Mouse (Mus musculus): ENCODE measurements around the gene Igf1r. TPM values are rescaled to one million over a fixed set of nuclear protein-coding genes. Genes with fewer than 3 reads are reported as not detected.

Gene Igf1r
- polyA plus RNA-seq, 1 experiment from 2014 or later = 58.8 TPM

DNA sequence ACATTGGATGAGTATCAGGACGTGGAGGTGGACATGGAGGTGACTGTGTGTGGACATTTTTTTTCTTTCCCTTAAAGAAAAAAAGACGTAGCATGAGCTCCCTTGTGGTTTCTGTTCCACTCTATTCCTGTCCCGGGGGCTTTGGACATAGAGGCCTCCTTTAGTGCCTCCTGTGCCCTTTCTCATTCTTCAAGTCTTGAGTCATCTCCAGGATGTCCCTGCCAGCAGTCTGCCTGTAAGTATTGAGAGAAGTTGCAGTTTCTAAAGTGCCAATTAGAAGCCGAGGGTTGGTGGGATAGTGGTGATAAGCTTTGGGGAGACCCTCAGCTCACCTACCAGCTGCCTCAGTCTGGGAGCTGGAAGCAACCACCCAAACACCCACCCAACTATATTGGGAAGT is 92.0 kb downstream of the Igf1r start:
- in situ Hi-C loops (cut with MboI; ENCODE audit: low pct_unique_long_range_greater_than_20kb) = no loop called here
- DNase-seq (ENCODE audit: low read depth, low spot score) (no peak), ATAC-seq (no peak)
- TF ChIP-seq CTCF (IDR thresholded peaks at IDR 0.05) = no peak
- no peaks in the 10 kb centered on the region for H3K27me3 ChIP-seq
- ChIA-PET POLR2A (interaction anchor here (1.2 kb wide), 1 partner anchor 17 kb away, joined by 5 read pairs; no protein-coding TSS in a partner anchor), CTCF (interaction anchor here (1.1 to 3.3 kb wide), 4 partner anchors 11 to 241 kb away, joined by 3 to 15 read pairs (median 3); no protein-coding TSS in a partner anchor)

DNA sequence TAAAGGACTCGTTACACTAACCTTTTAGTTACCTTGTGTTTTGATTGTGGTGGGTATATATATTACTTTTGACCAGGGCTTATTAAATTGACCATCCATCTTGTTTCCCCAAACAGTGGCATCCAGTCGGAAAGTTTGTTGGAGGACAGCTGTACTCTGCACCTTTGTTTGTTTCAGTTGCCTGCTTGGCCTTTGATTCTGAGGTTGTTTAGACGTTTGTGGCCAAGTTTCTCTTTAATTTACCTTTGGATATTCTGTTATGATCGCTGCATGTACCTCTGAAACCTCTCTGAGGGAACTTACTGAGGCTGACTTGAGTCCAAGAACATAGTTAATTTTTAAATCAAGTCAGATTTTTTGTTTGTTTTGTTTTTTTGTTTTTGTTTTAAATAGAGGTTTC is 94.5 kb downstream of the Igf1r start:
- no peaks in the 10 kb centered on the region for H3K27me3 ChIP-seq
- ATAC-seq (no peak), DNase-seq (ENCODE audit: low read depth, low spot score) (no peak)
- ChIA-PET CTCF (no interaction called here), POLR2A (no interaction called here)
- TF ChIP-seq CTCF (IDR thresholded peaks at IDR 0.05) = no peak
- in situ Hi-C loops (cut with MboI; ENCODE audit: low pct_unique_long_range_greater_than_20kb) = no loop called here

DNA sequence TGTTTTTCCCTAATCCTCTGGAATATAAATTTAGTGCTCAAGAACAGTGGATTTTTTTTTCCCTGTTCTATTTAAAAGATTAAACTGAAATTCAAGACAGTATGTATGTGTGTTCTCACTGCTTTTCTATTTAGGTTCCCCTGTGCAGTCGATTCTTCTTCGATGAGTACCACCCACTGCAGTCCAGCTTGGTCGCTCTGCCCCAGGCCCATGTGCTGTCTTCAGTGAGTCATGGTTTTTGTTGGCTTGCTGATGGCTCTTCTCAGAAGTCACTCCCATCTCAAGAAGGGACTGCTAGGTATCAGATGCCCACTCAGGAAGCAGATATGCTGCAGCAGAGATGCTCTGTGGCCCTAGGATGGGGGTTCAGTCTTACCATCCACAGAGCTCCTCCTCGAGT is 95.9 kb downstream of the Igf1r start:
- no peak for TF ChIP-seq CTCF (IDR thresholded peaks at IDR 0.05)
- in situ Hi-C loops (cut with MboI; ENCODE audit: low pct_unique_long_range_greater_than_20kb) = no loop called here
- H3K27me3 ChIP-seq = no peaks in the 10 kb centered on the region
- ATAC-seq (peak; percentile 4), DNase-seq (ENCODE audit: low read depth, low spot score) (no peak)
- CTCF ChIA-PET = interaction anchor here (1.9 kb wide), 1 partner anchor 10 kb away, joined by 4 read pairs; no protein-coding TSS in a partner anchor
- POLR2A ChIA-PET = no interaction called here

DNA sequence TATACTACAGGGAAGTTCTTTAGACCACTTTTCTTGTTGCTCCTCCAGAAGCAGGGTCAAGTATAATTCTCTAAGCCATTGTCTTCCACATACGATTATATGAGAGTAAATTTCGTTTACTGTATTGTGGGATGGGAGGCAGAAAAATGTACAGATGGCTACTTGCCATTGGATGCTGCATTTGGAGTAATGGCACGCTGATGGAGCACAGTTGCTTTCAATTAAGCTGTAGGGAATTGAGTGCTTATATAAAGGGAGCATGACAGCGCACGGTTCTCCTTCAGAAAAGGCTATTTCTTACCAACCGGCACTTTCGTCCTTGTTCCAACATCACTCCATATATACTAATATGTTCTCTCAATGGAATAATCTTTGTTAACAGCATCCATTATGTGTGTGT is 96.4 kb downstream of the Igf1r start:
- ChIA-PET CTCF (interaction anchor here (1.9 kb wide), 1 partner anchor 9 kb away, joined by 4 read pairs; no protein-coding TSS in a partner anchor), POLR2A (no interaction called here)
- no peaks in the 10 kb centered on the region for H3K27me3 ChIP-seq
- in situ Hi-C loops (cut with MboI; ENCODE audit: low pct_unique_long_range_greater_than_20kb) = no loop called here
- ATAC-seq (no peak), DNase-seq (ENCODE audit: low read depth, low spot score) (no peak)
- TF ChIP-seq CTCF (IDR thresholded peaks at IDR 0.05) = no peak

DNA sequence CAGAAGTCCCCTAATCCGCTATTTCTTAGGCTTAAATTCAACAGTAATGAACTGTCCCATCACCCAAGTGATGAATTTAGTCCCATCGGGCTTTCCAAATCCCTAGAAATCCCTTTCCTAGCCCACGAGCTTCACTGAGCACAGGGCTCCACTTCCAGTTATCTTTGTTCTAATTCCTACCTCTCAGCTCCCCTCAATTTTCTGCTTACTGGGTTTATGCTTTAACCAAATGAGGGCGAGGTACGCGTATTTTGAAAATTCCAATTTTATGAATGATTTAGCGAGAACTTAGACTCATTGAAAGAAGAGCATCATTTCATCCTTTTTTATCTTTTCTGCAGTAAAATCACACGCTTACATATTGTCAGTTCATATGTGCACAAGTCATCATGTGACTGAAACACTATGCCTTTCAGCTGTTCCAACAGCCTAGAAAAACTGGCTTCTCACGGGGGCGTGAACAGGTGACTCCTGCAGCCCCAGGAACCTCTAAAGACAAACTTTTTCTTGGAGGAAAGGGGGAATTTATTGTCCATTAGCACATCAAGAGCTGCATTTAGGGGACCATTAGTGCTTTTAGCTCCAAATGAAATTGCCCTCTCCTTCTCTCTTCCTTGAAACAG is 100.5 kb downstream of the Igf1r start:
- no peak for DNase-seq (ENCODE audit: low read depth, low spot score)
- no peak for TF ChIP-seq CTCF (IDR thresholded peaks at IDR 0.05)
- no peak for ATAC-seq
- in situ Hi-C loops (cut with MboI; ENCODE audit: low pct_unique_long_range_greater_than_20kb) = no loop called here
- ChIA-PET POLR2A (no interaction called here), CTCF (interaction anchor here (0.9 kb wide), 1 partner anchor 10 kb away, joined by 3 read pairs; no protein-coding TSS in a partner anchor)
- no peaks in the 10 kb centered on the region for H3K27me3 ChIP-seq

DNA sequence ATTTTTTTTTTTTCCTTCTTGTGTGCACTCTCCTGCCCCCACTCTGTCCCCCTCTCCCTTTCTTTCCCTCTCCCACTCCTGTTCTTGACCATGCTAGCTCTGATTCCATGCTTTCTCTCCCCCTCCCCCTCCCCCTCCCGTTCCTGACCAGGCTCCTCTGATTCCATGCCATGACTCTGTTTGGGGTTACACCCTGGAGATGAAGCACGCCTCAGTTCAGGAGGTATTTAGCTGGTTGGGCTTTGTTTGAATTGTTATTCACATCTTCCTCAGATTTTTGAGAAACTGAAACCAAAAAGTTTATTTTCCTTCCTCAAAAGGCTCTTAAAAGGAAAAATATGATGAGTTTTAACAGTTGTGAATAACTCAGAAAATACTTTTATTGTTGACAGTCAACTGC is 101.9 kb downstream of the Igf1r start:
- TF ChIP-seq CTCF (IDR thresholded peaks at IDR 0.05) = no peak
- DNase-seq (ENCODE audit: low read depth, low spot score) (no peak), ATAC-seq (no peak)
- ChIA-PET POLR2A (no interaction called here), CTCF (no interaction called here)
- no peaks in the 10 kb centered on the region for H3K27me3 ChIP-seq
- in situ Hi-C loops (cut with MboI; ENCODE audit: low pct_unique_long_range_greater_than_20kb) = no loop called here

DNA sequence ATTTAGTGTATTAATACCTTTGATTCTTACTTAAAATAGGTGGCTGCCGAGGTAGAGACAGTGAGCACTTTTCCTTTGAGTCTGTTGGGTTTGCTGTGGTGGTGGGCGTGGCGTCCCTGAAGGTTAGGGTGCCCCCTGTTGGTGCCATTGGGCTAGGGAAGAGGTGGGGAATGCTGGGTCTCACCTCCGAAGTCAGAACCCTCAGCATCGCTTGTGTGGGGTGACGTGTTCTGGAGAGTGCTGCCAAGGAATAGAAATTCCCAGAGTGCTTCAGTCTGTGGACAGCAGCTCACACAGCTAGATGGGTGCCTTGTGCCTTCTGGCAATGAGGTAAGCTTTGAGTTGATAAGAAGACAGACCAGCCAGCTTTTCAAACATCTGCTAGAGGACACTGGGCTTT is 102.3 kb downstream of the Igf1r start:
- in situ Hi-C loops (cut with MboI; ENCODE audit: low pct_unique_long_range_greater_than_20kb) = no loop called here
- ChIA-PET POLR2A (no interaction called here), CTCF (interaction anchor here (0.8 kb wide), 1 partner anchor 9 kb away, joined by 3 read pairs; no protein-coding TSS in a partner anchor)
- ATAC-seq (no peak), DNase-seq (ENCODE audit: low read depth, low spot score) (no peak)
- H3K27me3 ChIP-seq = no peaks in the 10 kb centered on the region
- no peak for TF ChIP-seq CTCF (IDR thresholded peaks at IDR 0.05)

DNA sequence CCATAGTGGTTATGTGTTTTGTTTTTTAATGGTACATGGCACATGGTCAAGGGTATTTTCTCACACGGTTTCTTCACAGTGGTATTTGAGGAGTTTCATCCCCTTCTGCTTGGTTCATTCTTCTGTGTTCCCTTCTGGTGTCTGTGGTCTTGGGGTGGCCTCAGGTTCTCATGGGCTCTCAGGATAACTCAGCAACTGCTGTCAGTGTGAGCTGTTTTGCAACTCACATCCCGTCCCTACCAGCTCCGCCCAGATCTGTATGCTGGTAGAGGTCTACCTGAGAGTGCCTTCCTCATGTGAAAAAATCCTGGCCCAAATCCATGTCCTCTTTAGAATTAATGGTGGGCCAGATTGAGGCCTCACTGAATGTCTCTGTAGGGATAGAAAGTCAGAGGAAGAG is 104.4 kb downstream of the Igf1r start:
- DNase-seq (ENCODE audit: low read depth, low spot score) = no peak
- H3K27me3 ChIP-seq = no peaks in the 10 kb centered on the region
- ChIA-PET POLR2A (no interaction called here), CTCF (no interaction called here)
- in situ Hi-C loops (cut with MboI; ENCODE audit: low pct_unique_long_range_greater_than_20kb) = no loop called here
- TF ChIP-seq CTCF (IDR thresholded peaks at IDR 0.05) = no peak
- no peak for ATAC-seq

DNA sequence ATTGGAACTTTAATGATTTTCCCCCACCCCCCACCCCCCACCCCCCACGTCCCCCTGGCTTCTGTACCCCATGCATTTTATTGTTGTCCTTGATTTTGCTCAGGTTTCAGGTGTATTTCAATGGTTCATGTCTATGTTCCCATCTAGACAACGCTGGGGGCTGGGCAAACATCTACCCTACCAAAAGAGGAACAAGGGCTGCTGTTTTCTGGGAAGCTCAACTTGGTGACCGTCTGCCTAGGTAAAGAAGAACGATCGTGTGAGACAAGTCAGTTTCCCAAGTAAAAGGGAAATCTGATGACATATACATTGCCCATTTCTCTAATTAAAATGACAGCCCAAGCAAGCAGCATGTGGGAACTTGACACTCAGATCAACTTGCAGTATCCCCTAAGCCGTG is 107.1 kb downstream of the Igf1r start:
- ATAC-seq (no peak), DNase-seq (ENCODE audit: low read depth, low spot score) (no peak)
- in situ Hi-C loops (cut with MboI; ENCODE audit: low pct_unique_long_range_greater_than_20kb) = no loop called here
- ChIA-PET POLR2A (no interaction called here), CTCF (no interaction called here)
- no peak for TF ChIP-seq CTCF (IDR thresholded peaks at IDR 0.05)
- H3K27me3 ChIP-seq = no peaks in the 10 kb centered on the region

DNA sequence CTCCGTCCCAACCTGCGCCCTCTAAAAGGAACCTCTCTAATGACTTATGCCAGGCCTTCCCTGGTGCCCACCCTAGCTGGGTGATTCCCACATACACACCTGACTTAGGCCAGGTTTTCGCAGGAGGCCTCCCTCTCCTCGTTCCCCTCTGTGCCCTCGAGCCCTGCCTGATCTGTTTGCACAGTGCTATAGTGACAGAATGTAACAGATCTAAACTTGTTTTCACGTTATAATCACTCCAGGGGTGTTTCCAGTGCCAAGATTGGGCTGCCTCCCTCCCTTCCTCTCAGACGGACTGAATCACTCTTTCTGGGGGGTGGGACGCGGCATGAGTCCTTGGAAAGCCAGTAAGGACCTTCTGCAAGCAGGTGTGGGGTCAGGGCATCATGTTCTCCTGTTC is 108.8 kb downstream of the Igf1r start:
- ATAC-seq = no peak
- TF ChIP-seq CTCF (IDR thresholded peaks at IDR 0.05) = no peak
- ChIA-PET POLR2A (interaction anchor here (1.9 kb wide), 1 partner anchor 17 kb away, joined by 5 read pairs; no protein-coding TSS in a partner anchor), CTCF (no interaction called here)
- in situ Hi-C loops (cut with MboI; ENCODE audit: low pct_unique_long_range_greater_than_20kb) = no loop called here
- no peaks in the 10 kb centered on the region for H3K27me3 ChIP-seq
- DNase-seq (ENCODE audit: low read depth, low spot score) = no peak

DNA sequence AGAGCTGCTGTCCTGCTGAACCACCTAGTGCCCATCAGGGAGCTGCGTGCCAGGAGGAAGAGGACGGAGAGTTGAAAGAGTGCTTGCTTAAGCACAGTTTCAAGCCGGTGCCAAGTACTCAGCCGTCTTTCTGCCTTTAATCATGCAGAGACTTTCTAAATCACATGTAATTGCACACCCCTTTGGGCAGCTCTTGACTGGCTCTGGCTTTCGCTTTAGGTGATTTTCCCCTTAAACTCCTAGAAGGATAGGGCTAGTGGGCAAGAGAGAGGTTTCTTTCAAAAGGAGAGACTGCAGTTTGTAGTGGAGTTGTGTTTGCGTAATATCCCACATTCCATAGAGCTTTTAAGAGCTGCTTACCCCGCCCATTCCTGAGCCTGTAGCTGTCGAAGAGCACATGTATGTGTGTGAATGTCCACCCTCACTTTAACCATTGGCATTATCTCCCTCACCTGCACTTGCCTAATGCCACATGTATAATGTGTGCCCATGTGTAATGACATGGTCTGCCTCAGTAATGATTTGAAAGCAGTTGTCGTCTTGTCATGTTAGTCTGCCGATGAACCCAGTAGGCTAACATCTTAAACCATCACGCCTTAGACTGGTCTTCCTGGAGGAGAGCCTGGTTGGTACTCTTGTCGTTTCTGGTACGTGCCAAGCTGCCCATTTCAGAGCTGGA is 109.7 kb downstream of the Igf1r start:
- in situ Hi-C loops (cut with MboI; ENCODE audit: low pct_unique_long_range_greater_than_20kb) = no loop called here
- ATAC-seq (peak; percentile 36), DNase-seq (ENCODE audit: low read depth, low spot score) (no peak)
- no peak for TF ChIP-seq CTCF (IDR thresholded peaks at IDR 0.05)
- CTCF ChIA-PET = interaction anchor here (1.2 kb wide), 1 partner anchor 9 kb away, joined by 3 read pairs; no protein-coding TSS in a partner anchor
- H3K27me3 ChIP-seq = no peaks in the 10 kb centered on the region
- POLR2A ChIA-PET = interaction anchor here (1.9 kb wide), 1 partner anchor 17 kb away, joined by 5 read pairs; no protein-coding TSS in a partner anchor
